Comparison of ENCODE assay signal across 22 mouse cellular contexts in the genomic region with DNA sequence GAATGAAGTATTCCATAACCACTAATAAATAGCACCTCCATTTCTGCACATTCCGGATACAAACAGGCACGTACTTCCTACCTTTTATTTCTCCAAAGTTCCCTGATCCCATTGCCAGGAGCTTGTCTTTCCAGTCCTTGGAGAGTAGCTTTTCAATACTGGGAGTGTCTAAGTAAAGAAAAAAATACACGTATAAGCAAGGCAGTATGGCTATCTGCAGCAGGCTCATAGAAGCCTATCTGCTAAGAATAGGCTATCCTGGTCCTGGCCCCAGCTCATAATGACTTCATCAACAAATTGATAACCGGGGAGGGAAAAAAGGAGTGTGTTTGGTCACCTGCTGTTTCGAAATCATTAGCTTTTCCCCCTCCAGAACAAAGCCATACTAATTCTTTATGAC.
DNase-seq lines count a peak whose midpoint lies in the region; ATAC-seq and TF ChIP-seq lines count a peak whose summit lies in the region.
"Had no signal": no experiment of that assay in that cellular context is flagged by ENCODE, and none has a peak within 500 bp of the region (broad histone marks: within the 10 kb centered on the region; RNA-seq: fewer than 3 reads in every experiment).

No protein-coding gene starts in this region.

- H3K4me3 ChIP-seq in forebrain, embryonic 13.5 days: no peak overlapping the region
- H3K4me3 ChIP-seq in forebrain, embryonic 10.5 days: no peak overlapping the region
- H3K4me3 ChIP-seq in lung, embryonic 15.5 days: no peak overlapping the region
- H3K4me3 ChIP-seq in stomach, embryonic 14.5 days (ENCODE audit: low read depth, low read length): no peak overlapping the region
- H3K4me3 ChIP-seq: heart, adult 2 months; limb, embryonic 15.5 days; liver, embryonic 15.5 days had no signal

- ATAC-seq in forebrain, embryonic 13.5 days: no peak
- no peak for ATAC-seq in lung, embryonic 15.5 days (ENCODE audit: borderline replicate concordance, extremely low read depth, low FRiP score, low TSS enrichment)
- no peak for ATAC-seq in stomach, embryonic 14.5 days (ENCODE audit: insufficient number of reproducible peaks, insufficient read depth, low FRiP score, low read depth)
- ATAC-seq: forebrain, embryonic 16.5 days had no signal

- no peaks in the 10 kb centered on the region for H3K9me3 ChIP-seq in forebrain, embryonic 13.5 days (replicated peaks)
- no peaks in the 10 kb centered on the region for H3K9me3 ChIP-seq in forebrain, embryonic 10.5 days
- no peaks in the 10 kb centered on the region for H3K9me3 ChIP-seq in lung, embryonic 15.5 days
- no peaks in the 10 kb centered on the region for H3K9me3 ChIP-seq in stomach, embryonic 14.5 days (ENCODE audit: control insufficient read depth, low read depth, low read length)
- H3K9me3 ChIP-seq: limb, embryonic 15.5 days; liver, embryonic 15.5 days had no signal

- H3K27me3 ChIP-seq in forebrain, embryonic 13.5 days: no peaks in the 10 kb centered on the region
- H3K27me3 ChIP-seq in forebrain, embryonic 10.5 days (ENCODE audit: poor library complexity, severe bottlenecking): peaks cover 7% of the 10 kb centered on the region; the same call in 1 of the 2 replicates
- no peaks in the 10 kb centered on the region for H3K27me3 ChIP-seq in lung, embryonic 15.5 days
- no peaks in the 10 kb centered on the region for H3K27me3 ChIP-seq in stomach, embryonic 14.5 days (ENCODE audit: control insufficient read depth, insufficient read depth, low read length)
- H3K27me3 ChIP-seq: limb, embryonic 15.5 days; liver, embryonic 15.5 days had no signal

- peaks cover 67% of the 10 kb centered on the region for H3K4me1 ChIP-seq in forebrain, embryonic 13.5 days
- H3K4me1 ChIP-seq in forebrain, embryonic 10.5 days: peaks cover 73% of the 10 kb centered on the region
- H3K4me1 ChIP-seq in lung, embryonic 15.5 days: peaks cover 18% of the 10 kb centered on the region
- H3K4me1 ChIP-seq in stomach, embryonic 14.5 days (ENCODE audit: control insufficient read depth, insufficient read depth, low read length): no peaks in the 10 kb centered on the region; the same call in 1 of the 2 replicates
- H3K4me1 ChIP-seq: liver, embryonic 15.5 days had no signal

- TF ChIP-seq POLR2A in brain, embryonic 14.5 days (IDR thresholded peaks at IDR 0.05; ENCODE audit: borderline replicate concordance, extremely low read depth, insufficient read depth, insufficient read length, poor library complexity, severe bottlenecking): no peak

- peak overlapping the region; percentile 3; the same call in 1 of the 2 replicates for H3K9ac ChIP-seq in forebrain, embryonic 13.5 days
- no peak overlapping the region for H3K9ac ChIP-seq in lung, embryonic 15.5 days
- H3K9ac ChIP-seq in stomach, embryonic 14.5 days (replicated peaks; ENCODE audit: low read depth, low read length): no peak overlapping the region
- H3K9ac ChIP-seq: hindbrain, embryonic 14.5 days; limb, embryonic 15.5 days; liver, embryonic 15.5 days had no signal

- DNase-seq in forebrain, embryonic 10.5 days (ENCODE audit: extremely low spot score, low spot score): no peak
- DNase-seq in lung, postnatal 14 days: no peak
- peak; percentile 31 for DNase-seq in brain, embryonic 14.5 days (ENCODE audit: low read depth)
- no peak for DNase-seq in right cerebral cortex, postnatal 36 days (ENCODE audit: low spot score in 2 of 2)
- no peak for DNase-seq in frontal cortex, postnatal 36 days (ENCODE audit: low spot score in 2 of 2)
- DNase-seq: adrenal gland, postnatal 14 days; cerebellum, adult 8-10 months; gastrocnemius, postnatal 25 days; heart, adult 2 months; kidney, adult 18-20 months; layer of hippocampus, adult 9-11 months; left cerebral cortex, postnatal 4 days; lung, postnatal 10 days; right cerebral cortex, postnatal 4 days had no signal

- H3K36me3 ChIP-seq in forebrain, embryonic 13.5 days (ENCODE audit: poor library complexity, severe bottlenecking): no peaks in the 10 kb centered on the region
- H3K36me3 ChIP-seq in forebrain, embryonic 10.5 days (replicated peaks): peaks cover 14% of the 10 kb centered on the region
- no peaks in the 10 kb centered on the region for H3K36me3 ChIP-seq in lung, embryonic 15.5 days
- H3K36me3 ChIP-seq in stomach, embryonic 14.5 days (ENCODE audit: control insufficient read depth, insufficient read depth, low read length): no peaks in the 10 kb centered on the region
- H3K36me3 ChIP-seq: limb, embryonic 15.5 days; liver, embryonic 15.5 days had no signal

- no peak for TF ChIP-seq CTCF in brain, embryonic 14.5 days (IDR thresholded peaks at IDR 0.05; ENCODE audit: borderline replicate concordance, extremely low read depth, insufficient read depth, insufficient read length)

- WGBS in forebrain, embryonic 13.5 days: 33% methylated on average over 5 of the region's 5 CpGs
- 54% methylated on average over 5 of the region's 5 CpGs for WGBS in forebrain, embryonic 10.5 days
- 51% methylated on average over 5 of the region's 5 CpGs for WGBS in lung, embryonic 15.5 days
- WGBS in stomach, embryonic 14.5 days: 62% methylated on average over 5 of the region's 5 CpGs

- no peak overlapping the region for H3K4me2 ChIP-seq in forebrain, embryonic 13.5 days
- H3K4me2 ChIP-seq in lung, embryonic 15.5 days: no peak overlapping the region
- H3K4me2 ChIP-seq in stomach, embryonic 14.5 days (replicated peaks; ENCODE audit: low read depth, low read length): 0 out of 2 replicates have a peak overlapping the region, but pooled peaks have one; percentile 5
- H3K4me2 ChIP-seq: hindbrain, embryonic 14.5 days; limb, embryonic 15.5 days; liver, embryonic 15.5 days had no signal

- no peak overlapping the region for H3K27ac ChIP-seq in forebrain, embryonic 13.5 days
- H3K27ac ChIP-seq in forebrain, embryonic 10.5 days: no peak overlapping the region
- peak overlapping the region; percentile 48 for H3K27ac ChIP-seq in lung, embryonic 15.5 days
- H3K27ac ChIP-seq in stomach, embryonic 14.5 days (ENCODE audit: low read length): peak overlapping the region; percentile 69
- H3K27ac ChIP-seq: heart, adult 2 months; hindbrain, embryonic 14.5 days; kidney, postnatal 0 days; limb, embryonic 15.5 days; liver, embryonic 15.5 days had no signal

Comparison
In these comparisons a context has a peak if more than half of its experiments do, and no peak if none do; other contexts are left out.
1. H3K27ac ChIP-seq: peak in lung, embryonic 15.5 days (single experiment) and stomach, embryonic 14.5 days (single experiment); none in forebrain, embryonic 13.5 days (single experiment) and forebrain, embryonic 10.5 days (single experiment).